Mouse (Mus musculus) right cerebral cortex, adult 18-20 months (tissue): ENCODE data around the gene Polr2g.
"Not testable (repeated sequence)": the region's sequence is repeated elsewhere in the genome, so short reads cannot be mapped to it uniquely, and the experiment has no call there.

Experiments
- DNase-seq: peaks from one replicate; pipeline ENCODE4 v3.0.0; 2022; ENCODE audit warnings: mixed read lengths

Gene Polr2g

DNA sequence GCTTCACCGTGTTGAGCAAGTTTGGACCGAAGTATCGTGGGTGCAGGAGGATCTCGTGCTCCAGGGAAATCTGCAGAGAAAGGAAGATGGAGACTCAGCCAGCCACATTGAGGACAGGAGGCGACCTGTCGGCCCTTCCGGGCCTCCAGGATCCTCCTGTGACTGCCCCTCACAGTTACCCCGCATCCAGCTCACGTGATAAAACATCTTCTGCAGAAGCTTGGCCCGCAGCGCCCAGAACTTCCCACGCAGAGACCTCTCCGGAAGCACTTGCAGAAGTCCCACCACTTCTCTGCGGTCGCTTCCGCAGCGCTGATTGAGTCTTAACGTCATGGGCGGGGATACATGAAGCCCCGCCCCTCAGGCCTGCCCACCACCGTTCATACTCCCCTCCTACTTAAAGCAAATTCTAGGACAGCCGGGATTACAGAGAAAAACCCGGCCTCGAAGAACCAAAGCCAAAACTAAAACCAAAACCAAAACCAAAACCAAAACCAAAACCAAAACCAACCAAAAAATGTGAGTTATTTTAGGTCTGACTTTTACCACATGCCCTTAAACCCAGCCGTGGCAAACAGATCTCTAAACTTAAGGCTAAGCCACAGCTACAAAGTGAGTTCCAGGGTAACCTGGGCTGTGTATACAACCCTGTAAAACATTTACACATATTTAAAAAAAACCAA is at the start of gene Polr2g:
Gene Polr2g (minus strand): TSS at position 314 of the 683 bp plus-strand sequence.
- peak; percentile 93 for DNase-seq

GRCm38 (mm10) chr19:8844371-8845129 is 46.2 kb upstream of the Polr2g start:
- DNase-seq, result peak; percentile 70

- DNase-seq, result no peak
Observed at GRCm38 (mm10) chr19:8842961-8843360, 44.6 kb upstream of the Polr2g start.

DNA sequence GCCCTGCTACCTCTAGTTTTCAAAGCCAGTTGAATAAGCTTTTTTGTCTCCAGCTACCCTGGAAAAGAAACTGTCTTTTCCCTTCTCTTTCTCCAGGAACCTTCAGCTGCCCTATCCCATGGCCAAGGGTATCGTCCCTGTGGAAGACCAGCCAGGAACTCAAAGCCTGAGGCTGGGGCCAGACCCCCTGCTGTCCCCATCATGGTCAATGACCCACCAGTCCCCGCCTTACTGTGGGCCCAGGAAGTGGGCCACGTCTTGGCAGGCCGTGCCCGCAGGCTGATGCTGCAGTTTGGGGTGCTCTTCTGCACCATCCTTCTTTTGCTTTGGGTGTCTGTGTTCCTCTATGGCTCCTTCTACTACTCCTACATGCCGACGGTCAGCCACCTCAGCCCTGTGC is 42.6 kb upstream of the Polr2g start:
- no peak for DNase-seq

DNA sequence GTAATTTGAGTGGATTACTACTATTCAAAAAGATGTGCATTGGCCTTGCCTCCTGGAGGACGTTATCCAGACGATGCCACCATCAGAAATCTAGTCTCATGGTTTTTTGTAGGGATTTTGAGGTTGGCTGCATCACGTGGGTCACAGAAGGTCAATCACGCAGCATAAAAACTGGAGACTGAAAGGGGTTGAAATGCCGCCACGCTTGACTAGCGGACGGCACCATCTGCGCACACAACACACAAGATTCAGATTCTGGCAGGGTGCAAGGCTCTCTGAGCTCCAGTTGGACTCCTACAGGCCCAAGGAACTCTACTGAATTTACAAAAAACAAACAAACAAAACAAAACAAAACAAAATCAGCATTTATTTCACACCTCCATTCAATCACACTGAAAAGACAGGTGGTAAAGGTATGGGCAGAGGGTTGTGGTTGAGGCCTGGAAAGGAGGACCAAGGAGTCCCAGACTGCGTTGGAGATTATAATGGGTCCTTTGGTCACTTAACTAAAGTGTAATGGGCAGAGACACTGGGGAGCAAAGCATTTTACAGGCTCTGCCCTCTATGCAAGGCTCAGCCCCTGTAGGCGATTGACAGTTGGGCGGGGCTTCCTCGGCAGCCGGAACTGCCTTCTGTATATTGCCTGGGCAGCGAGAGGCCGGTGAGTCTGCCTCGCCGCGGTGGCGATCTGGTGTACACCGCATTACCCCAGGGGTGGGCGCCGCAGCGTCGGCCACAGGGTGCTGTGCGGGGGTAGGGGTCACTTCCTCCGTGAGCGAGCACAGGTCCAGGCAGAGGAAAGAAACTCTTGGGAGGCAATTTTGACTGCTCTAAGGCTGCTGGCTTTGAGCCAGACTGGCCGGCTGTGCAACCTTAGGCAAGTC is 41.8 kb upstream of the Polr2g start:
- peak; percentile 77 for DNase-seq

DNA sequence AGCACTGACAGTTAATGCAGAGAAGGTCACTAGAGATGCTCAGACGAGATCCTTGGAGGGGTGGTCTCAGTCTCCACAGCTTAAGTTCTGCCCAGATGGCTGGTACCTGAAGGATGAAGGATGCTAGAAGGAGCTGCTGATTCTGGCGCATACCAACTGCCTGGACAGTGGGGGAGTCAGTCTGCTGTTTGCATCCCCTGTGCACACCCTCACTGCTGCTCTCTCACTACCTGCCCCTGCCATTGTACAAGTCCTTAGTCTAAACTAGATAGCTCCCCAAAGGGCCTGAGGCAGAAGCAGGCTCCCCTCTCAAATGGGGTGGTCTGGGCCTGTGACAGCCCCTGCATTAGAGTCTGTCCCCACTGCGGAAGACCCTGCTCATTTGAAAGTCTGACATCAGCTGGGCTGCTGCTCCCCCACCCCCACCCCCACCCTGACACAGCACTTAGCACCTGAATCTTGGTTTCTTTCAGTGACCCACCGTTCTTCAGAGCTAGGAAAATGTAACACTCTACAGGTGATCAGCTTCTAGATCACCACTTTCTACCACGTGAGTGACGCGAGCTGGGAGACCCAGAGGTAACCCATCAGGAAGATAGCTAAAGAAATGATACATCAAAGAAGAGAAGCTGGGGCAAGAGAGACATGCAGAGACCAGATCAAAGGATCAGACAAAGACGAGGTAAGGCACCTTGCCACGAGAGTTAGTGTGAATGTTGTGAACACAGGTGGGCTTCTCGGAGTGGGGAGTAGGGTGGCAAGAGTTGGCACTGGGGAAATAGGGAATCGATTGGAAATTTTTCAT is 40.9 kb upstream of the Polr2g start, which contains the start of gene Gng3:
Gene Gng3 (minus strand): TSS at position 92 of the 805 bp plus-strand sequence.
- peak; percentile 91 for DNase-seq

DNA sequence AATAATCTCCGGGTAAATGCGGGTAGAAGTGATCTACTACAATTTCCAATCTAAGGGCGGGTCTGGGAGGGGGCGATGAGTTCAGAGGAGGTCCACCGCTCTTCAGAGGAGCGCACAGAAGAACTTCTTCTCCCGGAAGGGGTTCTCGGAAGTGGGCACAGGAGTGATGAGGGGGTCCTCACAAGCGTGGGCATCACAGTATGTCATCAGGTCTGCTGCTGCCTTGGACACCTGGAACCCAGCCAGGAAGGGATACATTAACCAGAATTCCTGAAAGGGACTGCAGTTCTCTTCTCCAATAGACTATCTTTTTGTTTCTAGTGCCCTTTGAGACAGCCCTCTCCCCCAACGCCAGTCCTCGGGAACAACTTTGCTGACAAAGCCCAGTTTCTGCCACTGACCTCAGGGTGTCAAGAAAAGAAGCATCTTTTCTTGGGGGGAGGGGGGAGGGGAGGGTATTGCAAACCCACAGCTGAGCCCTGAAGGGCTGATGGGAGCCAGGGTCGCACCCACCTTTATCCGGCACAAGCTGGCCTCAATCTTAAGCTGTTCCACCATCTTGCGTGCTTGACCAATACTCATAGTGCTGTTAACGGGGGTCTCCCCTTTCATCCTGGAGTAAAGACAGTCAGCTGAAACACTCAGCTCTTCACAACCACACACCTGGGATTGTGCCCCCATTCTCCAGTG is 39.8 kb upstream of the Polr2g start:
- DNase-seq, result no peak

GRCm38 (mm10) chr19:8837251-8837791 is 38.9 kb upstream of the Polr2g start, which contains the start of gene Bscl2:
Gene Bscl2, plus strand, starts transcription at chr19:8837467.
- peak; percentile 89 for DNase-seq

DNA sequence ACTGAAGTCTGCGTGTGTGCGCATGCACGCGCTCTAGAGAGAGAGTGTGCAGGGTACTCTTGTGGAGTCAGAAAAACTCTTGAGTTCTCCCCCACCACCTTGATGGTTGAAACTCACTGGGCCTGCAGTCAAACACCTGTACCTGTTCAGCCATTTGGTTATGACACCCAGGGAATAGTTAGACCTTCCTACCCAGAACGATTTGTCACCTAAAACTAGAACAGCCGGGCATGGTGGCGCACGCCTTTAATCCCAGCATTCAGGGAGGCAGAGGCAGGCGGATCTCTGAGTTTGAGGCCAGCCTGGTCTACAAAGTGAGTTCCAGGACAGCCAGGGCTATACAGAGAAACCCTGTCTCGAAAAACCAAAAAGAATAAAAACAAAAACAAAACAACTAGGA is 38.0 kb upstream of the Polr2g start:
- not testable (repeated sequence) for DNase-seq

DNA sequence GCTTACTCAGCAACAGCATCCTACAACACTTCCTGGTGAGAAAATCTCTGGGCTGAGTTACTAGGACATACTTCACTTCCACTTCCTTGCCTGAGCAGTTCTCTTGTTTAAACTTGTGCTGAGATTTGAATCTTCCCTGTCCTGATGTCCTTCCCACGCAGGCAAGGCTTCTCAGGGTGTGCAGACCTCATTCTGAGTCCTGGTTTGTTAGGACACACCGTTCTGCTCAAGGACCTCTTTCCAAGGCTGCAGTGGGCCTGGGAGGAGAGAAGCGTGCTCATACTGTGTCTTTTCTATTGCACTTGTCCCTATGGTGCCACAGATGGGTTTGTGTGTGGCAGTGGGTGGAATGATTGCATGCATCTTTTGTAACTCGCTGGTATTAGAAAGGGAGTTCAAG is 34.6 kb upstream of the Polr2g start:
- no peak for DNase-seq

DNA sequence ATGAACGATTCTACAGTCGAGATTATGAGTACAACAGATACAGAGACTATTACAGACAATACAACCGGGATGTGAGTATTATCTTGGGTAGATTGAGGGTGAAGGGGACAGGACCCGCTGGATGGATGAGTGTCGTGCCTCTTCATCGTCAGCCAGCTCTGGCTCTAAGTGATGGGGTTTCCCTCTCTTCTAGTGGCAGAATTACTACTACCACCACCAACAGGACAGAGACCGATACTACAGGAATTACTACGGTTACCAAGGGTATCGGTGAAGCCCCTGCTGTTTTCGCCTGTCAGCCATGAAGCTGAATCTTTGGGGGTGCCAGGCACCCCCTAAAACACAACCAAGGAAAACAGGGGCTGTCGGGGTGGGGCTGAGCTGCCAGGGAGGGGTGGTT is 32.9 kb upstream of the Polr2g start:
- no peak for DNase-seq

- DNase-seq, result no peak
Observed at GRCm38 (mm10) chr19:8830664-8831063, 32.3 kb upstream of the Polr2g start.

- DNase-seq, result no peak
Observed at GRCm38 (mm10) chr19:8829660-8830059, 31.3 kb upstream of the Polr2g start, which contains the start of gene AC129217.1. Gene AC129217.1, plus strand, starts transcription at chr19:8829773.

- DNase-seq, result no peak
Observed at GRCm38 (mm10) chr19:8822696-8823095, 24.3 kb upstream of the Polr2g start.

GRCm38 (mm10) chr19:8821146-8821545 is 22.8 kb upstream of the Polr2g start:
- no peak for DNase-seq

DNA sequence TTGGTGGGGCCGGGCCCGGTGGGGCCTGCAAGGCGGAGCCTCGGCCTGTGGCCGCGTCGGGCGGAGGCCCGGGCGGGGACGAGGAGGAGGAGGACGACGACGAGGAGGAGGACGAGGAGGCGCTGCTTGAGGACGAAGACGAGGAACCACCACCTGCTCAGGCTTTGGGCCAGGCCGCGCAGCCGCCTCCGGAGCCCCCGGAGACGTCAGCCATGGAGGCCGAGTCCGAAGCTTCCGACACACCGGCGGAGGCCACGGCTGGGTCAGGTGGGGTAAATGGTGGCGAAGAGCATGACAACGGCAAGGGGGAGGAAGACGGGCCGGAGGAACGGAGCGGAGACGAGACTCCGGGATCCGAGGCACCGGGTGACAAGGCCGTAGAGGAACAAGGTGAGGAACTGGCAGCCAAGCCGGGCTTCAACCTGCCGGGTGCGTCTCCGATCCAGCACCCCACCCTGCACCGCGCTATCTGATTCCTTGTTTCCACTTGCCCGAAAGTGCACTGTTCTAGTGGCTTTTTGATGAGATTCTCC is 22.1 kb upstream of the Polr2g start:
- DNase-seq, result no peak

DNA sequence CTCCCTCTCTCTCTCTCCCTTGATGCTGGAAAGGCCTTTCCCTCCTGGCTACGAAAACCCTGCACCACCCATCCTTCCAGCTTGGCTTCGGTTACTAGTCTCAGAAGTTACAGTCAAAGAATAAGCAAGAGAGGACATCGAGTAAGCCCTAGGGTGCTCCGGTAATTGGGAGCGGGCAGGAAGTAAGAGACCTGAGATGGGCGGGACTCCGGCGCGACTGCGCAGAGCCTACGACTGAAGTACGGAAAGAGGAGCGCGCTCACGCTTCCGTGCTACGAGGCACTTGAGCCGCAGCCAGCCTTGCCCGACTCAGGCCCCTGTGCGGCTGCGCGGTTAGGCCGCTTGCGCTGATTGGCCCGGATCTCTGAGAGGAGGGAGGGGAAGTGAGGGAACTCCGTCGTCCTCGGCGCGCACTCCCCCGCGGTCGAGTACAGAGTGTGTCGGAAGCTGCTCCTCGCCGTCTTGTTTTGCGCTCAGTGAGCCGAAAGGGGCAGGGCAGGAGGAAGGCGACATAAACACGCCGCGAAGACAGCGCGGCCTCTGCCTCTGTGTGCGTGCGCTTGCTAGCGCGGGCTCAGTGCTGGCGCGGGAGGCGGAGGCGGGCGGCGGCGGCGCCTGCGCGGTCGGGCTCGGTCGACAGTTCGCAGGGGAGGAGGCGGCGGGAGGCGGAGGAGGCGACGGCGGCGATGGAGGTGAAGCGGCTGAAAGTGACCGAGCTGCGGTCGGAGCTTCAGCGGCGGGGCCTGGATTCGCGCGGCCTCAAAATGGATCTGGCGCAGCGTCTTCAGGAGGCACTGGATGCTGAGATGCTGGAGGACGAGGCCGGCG is 21.4 kb upstream of the Polr2g start, which contains the start of gene Hnrnpul2:
Gene Hnrnpul2 (plus strand): TSS at position 415 of the 828 bp plus-strand sequence.
- peak; percentile 99 for DNase-seq

GRCm38 (mm10) chr19:8818801-8819595 is 20.6 kb upstream of the Polr2g start, which contains the start of gene Ttc9c:
Gene Ttc9c, minus strand, starts transcription at chr19:8819333.
- DNase-seq, result peak; percentile 99

- no peak for DNase-seq
Observed at GRCm38 (mm10) chr19:8818301-8818798, 20.0 kb upstream of the Polr2g start.
